Mouse (Mus musculus) T-cell, adult 2 months (primary cell): Measurements from ENCODE around the gene Pnma5.

Experiments
- DNase-seq: peaks from one replicate; pipeline ENCODE4 v3.0.0; 2022; ENCODE audit warnings: low spot score

Pnma5 gene

GRCm38 (mm10) chrX:72985607-72986006, 51.3 kb downstream of the Pnma5 start:
- DNase-seq, result no peak
